Mouse (Mus musculus) megakaryocyte, embryonic 14.5 days (primary cell): ENCODE data around the gene Rcan2.

Source experiments
- FLI1 ChIP-seq: IDR thresholded peaks from 2 replicates; pipeline ENCODE4 v1.6.1; 2012; ENCODE audit warnings: low read length, inconsistent platforms, mixed read lengths
- GATA1 ChIP-seq: IDR thresholded peaks from 3 replicates; pipeline ENCODE4 v1.6.1; 2012; ENCODE audit warnings: mixed read lengths, low read length, inconsistent platforms, borderline replicate concordance

- TF ChIP-seq GATA1 (no peak), FLI1 (no peak)
Observed at GRCm38 (mm10) chr17:43906728-43907127, 105.6 kb downstream of the Rcan2 start.
